Mouse (Mus musculus): Measurements from ENCODE around the gene Gm43720. TPM values are rescaled to one million over a fixed set of nuclear protein-coding genes. Genes with fewer than 3 reads are reported as not detected.
A peak's percentile ranks its signal among the peaks of the same experiment; 100 is the strongest.

The Gm43720 gene
- polyA plus RNA-seq, 1 experiment from 2014 or later = 0.09 TPM

GRCm38 (mm10) chr5:138274186-138274585 is 5.6 kb downstream of the Gm43720 start:
- H3K4me3 ChIP-seq = no peak overlapping the region
- no peaks in the 10 kb centered on the region for H3K9me3 ChIP-seq
- no peak overlapping the region for H3K9ac ChIP-seq (replicated peaks)
- 60% methylated on average over 8 of the region's 8 CpGs for WGBS
- no peaks in the 10 kb centered on the region for H3K27me3 ChIP-seq
- no peak for ATAC-seq (replicated peaks)
- peaks cover 9% of the 10 kb centered on the region for H3K36me3 ChIP-seq
- no peak overlapping the region for H3K4me2 ChIP-seq (replicated peaks)
- H3K4me1 ChIP-seq = peaks cover 63% of the 10 kb centered on the region
- H3K27ac ChIP-seq (replicated peaks) = no peak overlapping the region

GRCm38 (mm10) chr5:138272409-138272923 is 7.3 kb downstream of the Gm43720 start, which contains the start of gene Gal3st4:
Gal3st4 (minus strand) TSS chr5:138272840.
- under 1% methylated on average over 12 of the region's 12 CpGs for WGBS
- Histone ChIP-seq H3K4me2 (replicated peaks) (no peak within 1 kb of the TSS; the same call in 1 of the 2 replicates), H3K9ac (replicated peaks) (peak within 1 kb of the TSS; percentile 0; the same call in 1 of the 2 replicates), H3K27me3 (no peaks in the 10 kb centered on the region), H3K4me3 (no peak within 1 kb of the TSS), H3K27ac (replicated peaks) (no peak within 1 kb of the TSS), H3K36me3 (peaks cover 5% of the 10 kb centered on the region), H3K9me3 (no peaks in the 10 kb centered on the region), H3K4me1 (peaks cover 46% of the 10 kb centered on the region)
- 0 out of 2 replicates have a peak, but pooled peaks have one; percentile 24 for ATAC-seq (replicated peaks)

DNA sequence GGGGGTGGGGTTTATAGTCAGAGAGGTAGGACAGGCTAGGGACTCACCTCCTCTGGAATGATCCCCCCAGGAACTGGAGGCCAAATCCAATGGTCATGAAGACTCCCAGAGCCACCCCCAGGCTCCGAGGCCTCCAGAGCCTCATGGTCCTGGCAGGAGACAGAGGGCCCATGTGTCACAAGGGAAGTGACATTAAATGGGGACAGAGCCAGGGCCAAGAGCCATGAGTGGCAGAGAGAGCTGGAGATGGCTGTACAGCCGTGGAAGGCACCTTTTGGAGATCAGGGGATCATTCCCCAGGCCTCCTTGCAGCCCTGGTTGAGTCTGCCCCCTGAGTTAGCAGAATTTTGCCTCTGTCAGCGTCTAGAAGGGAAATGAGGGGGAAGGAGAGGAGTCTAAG is 8.5 kb downstream of the Gm43720 start:
- peaks cover 33% of the 10 kb centered on the region for H3K4me1 ChIP-seq
- H3K9ac ChIP-seq (replicated peaks) = no peak overlapping the region
- H3K4me2 ChIP-seq (replicated peaks) = no peak overlapping the region
- H3K9me3 ChIP-seq = no peaks in the 10 kb centered on the region
- WGBS = 53% methylated on average over 3 of the region's 3 CpGs
- ATAC-seq (replicated peaks) = no peak
- no peaks in the 10 kb centered on the region for H3K27me3 ChIP-seq
- H3K36me3 ChIP-seq = no peaks in the 10 kb centered on the region; the same call in 1 of the 2 replicates
- H3K4me3 ChIP-seq = no peak overlapping the region
- no peak overlapping the region for H3K27ac ChIP-seq (replicated peaks)

DNA sequence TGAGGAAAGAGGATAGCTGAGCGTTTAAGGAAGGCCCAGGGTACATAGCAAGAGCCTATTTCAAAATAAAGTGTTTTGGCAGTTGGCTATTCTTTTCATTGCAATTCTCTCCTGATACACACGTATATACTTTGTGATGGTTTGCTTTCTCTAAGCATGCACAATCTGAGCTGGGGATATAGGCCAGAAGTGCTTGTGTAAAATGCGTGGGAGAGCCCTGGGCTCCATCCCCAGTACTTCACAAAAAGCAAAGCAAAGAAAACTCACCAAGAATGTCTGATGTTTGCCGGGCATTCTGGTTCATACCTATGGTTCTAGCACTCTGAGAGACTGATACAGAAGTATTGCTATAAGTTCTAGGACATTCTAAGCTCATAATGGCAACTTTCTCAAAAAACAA is 10.8 kb downstream of the Gm43720 start:
- H3K4me3 ChIP-seq = no peak overlapping the region
- no peak overlapping the region for H3K27ac ChIP-seq (replicated peaks)
- peaks cover 4% of the 10 kb centered on the region; the same call in 1 of the 2 replicates for H3K36me3 ChIP-seq
- WGBS = 90% methylated on average over 4 of the region's 4 CpGs
- H3K27me3 ChIP-seq = no peaks in the 10 kb centered on the region
- no peak for ATAC-seq (replicated peaks)
- H3K4me1 ChIP-seq = peaks cover 24% of the 10 kb centered on the region
- no peak overlapping the region for H3K4me2 ChIP-seq (replicated peaks)
- no peak overlapping the region for H3K9ac ChIP-seq (replicated peaks)
- no peaks in the 10 kb centered on the region for H3K9me3 ChIP-seq

DNA sequence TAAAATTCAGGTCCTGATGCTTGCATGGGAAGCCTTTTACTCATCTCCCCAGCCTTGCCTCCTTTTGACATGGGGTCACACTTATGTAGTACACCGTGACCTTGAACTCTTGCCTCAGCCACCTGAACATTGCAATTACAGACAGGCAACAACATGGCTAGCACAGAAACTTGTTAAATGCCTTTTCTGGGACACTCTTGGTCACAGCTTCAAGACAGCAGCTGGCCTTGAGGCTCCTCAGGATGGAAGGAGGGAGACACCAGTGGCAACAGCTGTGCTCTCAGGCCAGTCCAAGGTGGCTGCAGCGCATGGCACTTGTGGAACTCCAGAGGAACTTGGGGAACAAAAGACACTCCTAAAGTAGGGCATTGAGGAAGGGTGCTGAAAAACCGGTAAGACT is 12.6 kb downstream of the Gm43720 start:
- no peaks in the 10 kb centered on the region for H3K27me3 ChIP-seq
- ATAC-seq (replicated peaks) = no peak
- no peak overlapping the region for H3K4me3 ChIP-seq
- peaks cover 25% of the 10 kb centered on the region for H3K4me1 ChIP-seq
- H3K4me2 ChIP-seq (replicated peaks) = no peak overlapping the region
- no peak overlapping the region for H3K27ac ChIP-seq (replicated peaks)
- no peaks in the 10 kb centered on the region for H3K9me3 ChIP-seq
- WGBS = 87% methylated on average over 3 of the region's 3 CpGs
- no peak overlapping the region for H3K9ac ChIP-seq (replicated peaks)
- H3K36me3 ChIP-seq = peaks cover 4% of the 10 kb centered on the region; the same call in 1 of the 2 replicates

- WGBS = 96% methylated on average over 4 of the region's 4 CpGs
- no peak for ATAC-seq (replicated peaks)
- Histone ChIP-seq H3K4me3 (no peak overlapping the region), H3K9me3 (no peaks in the 10 kb centered on the region), H3K36me3 (peaks cover 16% of the 10 kb centered on the region), H3K4me2 (replicated peaks) (no peak overlapping the region), H3K27ac (replicated peaks) (no peak overlapping the region), H3K4me1 (peaks cover 31% of the 10 kb centered on the region), H3K9ac (replicated peaks) (no peak overlapping the region), H3K27me3 (no peaks in the 10 kb centered on the region)
Measured at GRCm38 (mm10) chr5:138265712-138266111, 14.0 kb downstream of the Gm43720 start.

DNA sequence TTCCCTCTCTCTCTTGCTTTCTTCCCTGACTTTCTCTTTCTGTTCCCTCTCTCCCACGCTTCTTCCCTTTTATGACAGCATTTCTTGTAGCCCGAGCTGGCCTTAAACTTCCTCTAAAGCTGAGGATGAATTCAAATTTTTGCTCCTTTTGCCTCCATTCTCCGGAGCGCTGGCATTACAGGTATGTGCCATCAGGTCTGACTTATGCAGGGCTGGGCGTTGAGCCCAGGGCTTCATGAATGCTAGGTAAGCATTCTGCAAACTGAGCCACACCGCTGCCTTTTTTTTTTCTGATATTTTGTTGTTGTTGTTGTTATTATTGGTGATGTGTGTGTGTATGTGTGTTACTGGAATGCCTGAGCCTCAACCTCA is 15.6 kb downstream of the Gm43720 start:
- H3K4me2 ChIP-seq (replicated peaks) = peak overlapping the region; percentile 92
- no peaks in the 10 kb centered on the region for H3K9me3 ChIP-seq
- ATAC-seq (replicated peaks) = 0 out of 2 replicates have a peak, but pooled peaks have one; percentile 6
- H3K27ac ChIP-seq (replicated peaks) = peak overlapping the region; percentile 63
- H3K4me1 ChIP-seq = peaks cover 31% of the 10 kb centered on the region
- H3K27me3 ChIP-seq = no peaks in the 10 kb centered on the region
- H3K36me3 ChIP-seq = peaks cover 30% of the 10 kb centered on the region
- 13% methylated on average over 6 of the region's 6 CpGs for WGBS
- peak overlapping the region; percentile 79 for H3K9ac ChIP-seq (replicated peaks)
- peak overlapping the region; percentile 62 for H3K4me3 ChIP-seq

DNA sequence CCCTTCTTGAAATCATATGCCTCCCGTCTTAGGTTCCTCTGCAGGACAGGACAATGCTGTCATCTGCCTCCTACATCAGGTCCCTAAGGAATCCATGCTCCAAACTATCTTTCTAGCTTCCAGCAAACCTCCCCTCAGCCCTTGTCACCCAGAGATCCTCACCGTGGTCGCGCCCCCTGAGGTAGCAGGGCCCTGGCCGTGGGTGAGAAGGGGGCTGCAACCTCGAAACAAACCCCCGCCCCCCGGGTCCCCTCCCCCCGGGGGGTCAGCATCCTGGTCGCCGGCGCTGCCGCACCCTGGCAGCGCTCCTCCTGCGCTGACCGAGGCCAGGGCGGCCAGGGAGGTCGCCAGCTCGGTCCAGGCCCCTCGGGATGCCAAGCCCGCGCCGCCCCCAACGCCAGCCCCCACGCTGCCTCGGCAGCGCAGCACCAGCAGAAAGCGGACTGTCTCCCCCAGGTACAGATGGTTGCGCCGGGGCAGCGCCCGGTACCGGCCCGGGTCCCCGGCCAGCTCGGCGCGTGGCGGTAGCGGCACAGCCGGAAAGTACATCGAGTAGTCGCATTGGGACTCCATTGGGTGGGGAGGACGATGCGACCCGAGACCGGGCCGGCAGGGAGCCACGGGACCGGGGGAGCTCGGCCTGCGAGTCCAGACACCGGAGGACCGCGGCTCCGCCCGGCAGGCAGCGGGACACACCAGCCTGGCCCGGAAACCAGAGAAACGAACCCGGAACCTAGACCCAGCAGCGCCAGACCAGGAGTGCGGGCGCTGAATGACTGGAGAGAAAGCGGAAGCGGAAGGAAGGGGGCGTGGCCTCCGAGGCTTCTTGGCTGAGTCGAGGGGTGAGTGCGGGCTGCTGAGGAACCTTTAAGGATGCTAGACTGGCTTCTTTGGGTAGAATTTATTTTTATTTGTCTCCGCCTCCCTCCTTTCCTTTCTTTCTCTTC is 16.2 kb downstream of the Gm43720 start, which contains the start of gene BC037034:
Gene BC037034, minus strand, starts transcription at position 774 of the 947 bp plus-strand sequence.
- Histone ChIP-seq H3K27ac (replicated peaks) (peak within 1 kb of the TSS; percentile 63), H3K4me3 (peak within 1 kb of the TSS; percentile 62), H3K36me3 (peaks cover 33% of the 10 kb centered on the region), H3K4me1 (peaks cover 31% of the 10 kb centered on the region), H3K9me3 (no peaks in the 10 kb centered on the region), H3K4me2 (replicated peaks) (peak within 1 kb of the TSS; percentile 92), H3K27me3 (no peaks in the 10 kb centered on the region), H3K9ac (replicated peaks) (peak within 1 kb of the TSS; percentile 79)
- under 1% methylated on average over 71 of the region's 71 CpGs for WGBS
- peak; percentile 92 for ATAC-seq (replicated peaks)

- peaks cover 33% of the 10 kb centered on the region for H3K36me3 ChIP-seq
- no peak overlapping the region for H3K27ac ChIP-seq (replicated peaks)
- no peaks in the 10 kb centered on the region for H3K9me3 ChIP-seq
- H3K4me3 ChIP-seq = peak overlapping the region; percentile 62
- no peaks in the 10 kb centered on the region for H3K27me3 ChIP-seq
- ATAC-seq (replicated peaks) = no peak
- H3K4me1 ChIP-seq = peaks cover 31% of the 10 kb centered on the region
- peak overlapping the region; percentile 92 for H3K4me2 ChIP-seq (replicated peaks)
- WGBS = 69% methylated on average over 18 of the region's 18 CpGs
- peak overlapping the region; percentile 79 for H3K9ac ChIP-seq (replicated peaks)
Measured at GRCm38 (mm10) chr5:138262582-138263240, 17.0 kb downstream of the Gm43720 start.

GRCm38 (mm10) chr5:138262001-138262400 is 17.8 kb downstream of the Gm43720 start:
- Histone ChIP-seq H3K4me3 (0 out of 2 replicates have a peak overlapping the region, but pooled peaks have one; percentile 62), H3K36me3 (peaks cover 33% of the 10 kb centered on the region), H3K9me3 (no peaks in the 10 kb centered on the region), H3K4me2 (replicated peaks) (no peak overlapping the region), H3K27ac (replicated peaks) (no peak overlapping the region), H3K27me3 (no peaks in the 10 kb centered on the region), H3K9ac (replicated peaks) (0 out of 2 replicates have a peak overlapping the region, but pooled peaks have one; percentile 79), H3K4me1 (peaks cover 31% of the 10 kb centered on the region)
- 85% methylated on average over 4 of the region's 4 CpGs for WGBS
- ATAC-seq (replicated peaks) = no peak

DNA sequence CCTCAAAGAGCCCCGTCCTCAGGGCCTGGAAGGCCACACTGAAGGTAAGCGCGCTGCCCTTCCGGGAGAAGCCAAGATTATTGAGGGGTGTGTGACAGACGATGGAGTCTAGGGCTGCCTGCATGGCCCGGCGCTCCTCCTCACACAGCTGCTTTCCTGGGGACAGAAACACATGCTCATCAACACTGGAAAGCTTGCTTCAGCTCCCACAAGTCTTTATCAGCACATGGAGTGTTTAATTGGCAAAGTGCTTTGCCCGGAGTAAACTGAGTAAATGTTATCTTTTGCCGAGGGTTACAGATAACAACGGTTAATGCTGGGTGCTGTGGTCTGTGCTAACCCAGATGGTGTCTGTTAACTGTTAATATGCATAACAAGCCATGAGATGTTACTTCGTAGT is 18.9 kb downstream of the Gm43720 start:
- Histone ChIP-seq H3K9ac (replicated peaks) (no peak overlapping the region), H3K4me1 (peaks cover 38% of the 10 kb centered on the region), H3K36me3 (peaks cover 31% of the 10 kb centered on the region), H3K27me3 (no peaks in the 10 kb centered on the region), H3K4me2 (replicated peaks) (no peak overlapping the region), H3K4me3 (no peak overlapping the region), H3K9me3 (no peaks in the 10 kb centered on the region), H3K27ac (replicated peaks) (no peak overlapping the region)
- no peak for ATAC-seq (replicated peaks)
- WGBS = 95% methylated on average over 11 of the region's 11 CpGs

DNA sequence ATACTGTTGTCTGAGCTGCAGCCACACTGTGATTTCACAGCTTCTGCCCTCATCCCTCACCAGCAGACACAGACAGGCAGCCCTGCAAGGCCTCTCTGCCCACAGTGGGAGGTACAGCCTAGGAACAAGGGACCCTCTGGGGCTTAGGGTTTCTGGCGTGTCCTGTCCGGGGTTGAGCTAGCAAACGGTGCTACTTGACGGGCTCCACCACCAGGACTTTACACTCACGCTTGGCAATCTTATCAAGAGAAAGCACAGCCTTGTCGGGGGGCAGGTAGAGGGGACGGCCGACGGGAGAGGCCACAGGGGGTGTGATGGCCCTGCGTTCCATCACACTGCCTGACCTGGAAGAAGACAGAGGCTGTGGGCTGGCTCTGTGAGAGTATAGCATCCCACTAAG is 19.7 kb downstream of the Gm43720 start:
- no peak overlapping the region for H3K4me3 ChIP-seq
- no peak overlapping the region for H3K4me2 ChIP-seq (replicated peaks)
- ATAC-seq (replicated peaks) = no peak
- H3K36me3 ChIP-seq = peaks cover 29% of the 10 kb centered on the region
- no peaks in the 10 kb centered on the region for H3K9me3 ChIP-seq
- H3K9ac ChIP-seq (replicated peaks) = no peak overlapping the region
- no peak overlapping the region for H3K27ac ChIP-seq (replicated peaks)
- WGBS = 85% methylated on average over 10 of the region's 10 CpGs
- H3K4me1 ChIP-seq = peaks cover 36% of the 10 kb centered on the region
- no peaks in the 10 kb centered on the region for H3K27me3 ChIP-seq
